Mouse (Mus musculus): ENCODE results near the gene A730049H05Rik.

- TF ChIP-seq GATA1 (IDR thresholded peaks at IDR 0.05; ENCODE audit: borderline replicate concordance, low read length) (no peak), FLI1 (IDR thresholded peaks at IDR 0.05; ENCODE audit: low read length) (no peak)
Observed at GRCm38 (mm10) chr6:92779140-92779934, 36.9 kb upstream of the A730049H05Rik start.

Measured in megakaryocyte, embryonic 14.5 days (primary cell).